Mouse (Mus musculus): ENCODE measurements around the gene Cdh1. TPM values are rescaled to one million over a fixed set of nuclear protein-coding genes. Genes with fewer than 3 reads are reported as not detected.
A peak's percentile ranks its signal among the peaks of the same experiment; 100 is the strongest.

The Cdh1 gene
- total RNA-seq, 2 experiments from 2014 or later, result 1.4 to 1.9 TPM

DNA sequence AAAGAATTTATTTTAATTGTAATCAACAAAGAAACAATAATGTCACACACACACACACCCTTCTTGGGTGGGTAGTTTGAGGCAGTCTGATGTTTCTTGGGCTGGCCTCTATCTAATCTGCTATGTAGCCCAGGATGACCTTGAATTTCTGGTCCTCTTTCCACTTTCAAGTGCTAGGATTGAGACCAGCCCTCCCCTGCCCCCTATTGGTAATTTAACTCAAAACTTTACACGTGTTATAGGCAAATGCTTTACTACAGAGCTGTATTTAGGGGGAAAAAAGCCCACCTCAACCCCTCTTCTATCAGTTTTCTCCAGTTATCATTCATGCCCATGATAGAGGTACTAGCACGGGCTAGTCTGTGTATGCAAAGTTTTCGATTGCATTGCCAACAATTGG, 41.8 kb downstream of the Cdh1 start:
- intact Hi-C loops (cut with DNase I), result loop anchor here (5.0 kb wide), 1 partner anchor 83 kb away; no protein-coding TSS in a partner anchor

DNA sequence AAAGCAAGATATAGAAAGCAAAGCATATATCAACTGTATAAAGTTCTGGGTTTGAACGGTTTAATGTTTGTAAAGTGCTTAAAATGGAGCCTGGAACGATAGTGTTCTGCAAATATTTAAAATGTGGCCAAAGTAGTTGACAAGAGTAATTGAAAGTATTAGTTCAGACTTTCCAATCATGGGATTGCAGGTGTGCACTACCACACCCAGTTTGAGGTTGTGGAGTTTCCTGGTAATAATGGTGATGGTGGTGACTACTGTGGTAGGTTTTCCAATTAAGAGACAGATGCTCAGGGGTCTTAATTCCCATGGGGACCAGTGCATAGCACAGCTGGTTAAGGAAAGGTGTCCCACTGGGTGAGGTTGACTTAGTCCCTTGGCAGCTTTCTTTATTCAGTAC, 43.0 kb downstream of the Cdh1 start:
- intact Hi-C loops (cut with DNase I), result loop anchor here (2.0 to 5.0 kb wide), 2 partner anchors 84 to 213 kb away; no protein-coding TSS in a partner anchor
- DNase-seq (ENCODE audit: low spot score in 2 of 2), result no peak

More for the DNA sequence above, 41.8 kb downstream of the Cdh1 start:
- no peak for DNase-seq (ENCODE audit: low spot score in 2 of 2)

DNA sequence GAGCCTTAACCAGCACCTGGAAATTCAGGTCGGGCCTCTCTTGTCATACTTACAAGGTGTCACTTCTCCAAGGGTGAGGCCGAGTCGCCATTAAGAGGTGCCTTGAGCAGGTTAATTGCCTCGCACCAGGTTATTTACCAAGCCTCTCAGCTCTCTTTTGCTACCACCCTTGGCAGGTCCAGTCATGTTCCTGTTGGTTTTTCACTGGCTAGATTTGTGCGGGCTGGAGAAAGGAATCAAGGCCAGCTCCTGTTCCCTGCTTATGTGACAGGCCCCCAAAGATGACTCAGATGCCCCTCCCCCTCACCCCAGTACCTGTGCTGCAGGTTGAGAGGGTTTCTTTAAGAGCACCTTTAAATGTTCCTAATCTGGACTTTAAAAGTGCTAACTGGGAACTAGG, 43.6 kb downstream of the Cdh1 start:
- intact Hi-C loops (cut with DNase I), result loop anchor here (2.0 to 5.0 kb wide), 2 partner anchors 84 to 214 kb away; no protein-coding TSS in a partner anchor
- no peak for DNase-seq (ENCODE audit: low spot score in 2 of 2)

DNA sequence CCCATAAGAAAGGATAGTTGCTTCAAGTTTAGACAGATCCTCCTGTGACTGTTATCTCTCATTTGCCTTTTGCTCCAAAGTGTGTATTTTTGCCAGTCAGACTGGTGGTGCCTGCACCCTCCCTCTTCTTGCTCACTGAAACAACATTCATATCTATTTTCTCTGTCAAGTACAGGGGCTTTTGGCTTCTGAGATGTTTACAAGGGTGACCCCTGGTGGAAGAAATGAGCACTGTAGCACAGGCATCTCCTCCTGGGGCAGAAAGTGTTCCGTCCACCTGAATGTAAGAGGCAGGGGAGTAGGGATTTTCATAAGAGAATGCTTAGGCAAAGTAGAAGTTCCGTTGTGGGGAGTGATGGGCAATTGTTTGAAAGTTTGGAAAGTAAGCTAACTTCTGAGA, 44.2 kb downstream of the Cdh1 start:
- intact Hi-C loops (cut with DNase I), result loop anchor here (2.0 to 5.0 kb wide), 2 partner anchors 85 to 215 kb away; no protein-coding TSS in a partner anchor
- DNase-seq (ENCODE audit: low spot score in 2 of 2), result peak; percentile 48 to 74

DNA sequence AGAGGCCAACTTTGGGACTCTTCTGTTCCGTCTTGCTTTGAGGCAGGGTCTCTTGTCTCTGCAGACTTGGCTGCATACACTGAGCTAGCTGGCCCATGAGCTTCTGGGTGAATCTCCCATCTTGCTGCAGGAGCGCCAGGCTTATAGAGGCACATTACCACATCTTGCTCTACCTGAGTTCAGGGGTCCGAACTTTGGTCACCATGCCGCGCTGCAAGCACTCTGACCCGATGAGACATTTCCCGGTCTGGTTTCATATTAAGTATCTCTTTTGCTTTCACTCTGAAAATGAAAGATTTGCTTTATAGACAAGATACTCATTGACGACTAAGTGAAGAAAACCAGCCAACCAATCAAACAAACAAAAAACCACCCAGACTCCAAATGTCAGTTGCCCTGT, 45.3 kb downstream of the Cdh1 start:
- DNase-seq (ENCODE audit: low spot score in 2 of 2), result no peak
- intact Hi-C loops (cut with DNase I), result loop anchor here (5.0 kb wide), 1 partner anchor 86 kb away; no protein-coding TSS in a partner anchor

DNA sequence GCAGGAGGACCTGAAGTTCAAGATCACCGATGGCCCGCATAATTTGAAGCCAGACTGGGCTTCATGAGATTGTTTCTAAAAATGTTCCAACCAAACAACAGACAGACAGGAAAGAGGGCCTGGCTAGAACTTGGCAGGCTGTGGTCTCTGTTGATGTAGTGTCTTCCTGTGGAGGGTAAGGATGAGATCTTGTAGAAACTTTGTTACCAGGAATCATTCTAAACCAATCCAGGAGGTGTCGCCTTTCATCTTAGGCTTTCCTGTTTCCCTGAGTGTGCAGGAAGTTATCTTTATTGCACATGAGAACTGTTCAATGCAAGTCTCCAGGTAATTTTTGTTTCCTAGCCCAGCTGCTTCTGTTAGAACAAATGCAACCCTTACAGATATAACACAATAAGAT, 48.8 kb downstream of the Cdh1 start:
- intact Hi-C loops (cut with DNase I), result no loop called here
- DNase-seq (ENCODE audit: low spot score in 2 of 2), result no peak

DNA sequence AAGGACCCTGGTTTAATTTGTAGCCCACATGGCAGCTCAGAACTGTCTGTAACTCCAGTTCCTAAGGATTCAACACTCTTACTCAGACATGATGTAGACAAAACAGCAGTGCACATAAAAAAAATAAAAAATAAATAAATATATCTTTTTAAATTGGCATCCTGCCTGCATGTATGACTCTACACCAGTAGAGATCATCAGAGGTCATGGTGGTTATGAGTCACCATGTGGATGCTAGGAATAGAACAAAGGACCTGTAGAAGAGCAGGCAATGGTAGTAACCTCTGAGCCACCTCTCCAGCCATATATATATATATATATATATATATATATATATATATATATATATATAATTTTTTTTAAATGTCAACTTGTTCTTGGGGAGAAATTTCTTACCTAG, 52.9 kb downstream of the Cdh1 start:
- DNase-seq (ENCODE audit: low spot score in 2 of 2), result no peak
- intact Hi-C loops (cut with DNase I), result no loop called here

- intact Hi-C loops (cut with DNase I), result no loop called here
- DNase-seq (ENCODE audit: low spot score in 2 of 2), result no peak
These were observed 69.6 kb downstream of the Cdh1 start for GRCm38 (mm10) chr8:106672786-106673185.

DNA sequence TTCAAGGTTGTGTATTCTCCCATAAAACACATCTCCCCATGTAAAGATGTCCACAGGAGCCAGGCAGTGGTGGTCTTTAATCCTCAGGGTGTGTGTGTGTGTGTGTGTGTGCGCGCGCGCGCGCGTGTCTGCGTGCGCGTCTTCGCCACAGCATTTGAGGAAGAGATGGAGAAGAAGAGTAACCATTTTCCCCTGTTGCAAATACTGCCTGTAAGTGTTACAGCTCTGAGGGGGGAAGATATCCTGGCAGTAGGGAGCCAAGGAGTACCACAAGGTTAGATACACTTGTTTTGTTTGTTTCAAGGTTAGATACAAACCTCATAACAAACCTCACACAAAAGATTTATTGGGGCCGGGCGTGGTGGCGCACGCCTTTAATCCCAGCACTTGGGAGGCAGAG, 71.2 kb downstream of the Cdh1 start:
- intact Hi-C loops (cut with DNase I), result no loop called here
- DNase-seq (ENCODE audit: low spot score in 2 of 2), result no peak

GRCm38 (mm10) chr8:106674894-106675293, 71.7 kb downstream of the Cdh1 start:
- DNase-seq (ENCODE audit: low spot score in 2 of 2), result no peak
- intact Hi-C loops (cut with DNase I), result no loop called here

DNA sequence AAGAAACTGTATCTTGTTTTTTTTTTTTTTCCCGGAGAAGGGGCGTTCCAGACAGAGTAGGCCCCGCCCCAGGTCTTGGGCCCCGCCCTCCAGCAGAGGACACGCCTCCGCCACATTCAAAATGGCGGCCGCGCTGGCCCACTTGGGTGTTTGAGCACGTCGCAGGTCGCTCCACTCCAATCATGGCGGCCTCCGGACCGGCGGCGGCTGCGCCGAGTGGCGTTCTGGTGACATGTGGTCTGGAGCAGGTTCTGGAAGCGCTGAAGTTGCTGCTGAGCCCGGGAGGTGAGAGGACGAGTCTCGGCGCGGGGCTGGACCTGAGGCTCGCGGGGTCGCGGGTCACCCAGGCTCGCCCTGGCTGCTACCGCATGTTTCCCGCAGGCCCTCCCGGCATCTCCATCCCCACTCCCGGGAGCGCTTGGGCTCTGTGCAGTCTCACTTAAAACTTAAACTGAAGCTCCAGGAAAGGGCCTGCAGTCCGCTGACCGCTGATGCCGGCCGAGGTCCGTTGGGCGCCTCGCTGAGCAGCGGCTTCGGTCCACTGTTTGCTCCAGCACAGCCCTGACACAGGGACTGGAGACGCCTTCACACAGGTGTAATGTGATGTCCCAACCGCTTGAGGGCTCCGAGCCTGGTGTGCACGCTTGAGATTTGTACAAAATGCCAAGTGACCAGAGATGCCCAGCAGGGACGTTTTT, 80.0 kb downstream of the Cdh1 start, which contains the start of gene Tango6:
Gene Tango6 (plus strand): TSS at position 98 of the 698 bp plus-strand sequence.
- DNase-seq (ENCODE audit: low spot score in 2 of 2), result peak; percentile 89 to 90
- intact Hi-C loops (cut with DNase I), result loop anchor here (10.0 kb wide), 1 partner anchor 352 kb away; the partner anchor contains the start of gene Vps4a

GRCm38 (mm10) chr8:106684387-106684786, 81.2 kb downstream of the Cdh1 start:
- intact Hi-C loops (cut with DNase I), result loop anchor here (10.0 kb wide), 1 partner anchor 350 kb away; the partner anchor contains the start of gene Vps4a
- no peak for DNase-seq (ENCODE audit: low spot score in 2 of 2)

GRCm38 (mm10) chr8:106687479-106687878, 84.3 kb downstream of the Cdh1 start:
- DNase-seq (ENCODE audit: low spot score in 2 of 2), result no peak
- intact Hi-C loops (cut with DNase I), result loop anchor here (2.0 to 10.0 kb wide), 2 partner anchors 315 to 347 kb away; partner anchors contain the start of gene Vps4a

- no peak for DNase-seq (ENCODE audit: low spot score in 2 of 2)
- intact Hi-C loops (cut with DNase I), result loop anchor here (5.0 kb wide), 1 partner anchor 190 kb away; no protein-coding TSS in a partner anchor
These were observed 94.6 kb downstream of the Cdh1 start for GRCm38 (mm10) chr8:106697748-106698248.

DNA sequence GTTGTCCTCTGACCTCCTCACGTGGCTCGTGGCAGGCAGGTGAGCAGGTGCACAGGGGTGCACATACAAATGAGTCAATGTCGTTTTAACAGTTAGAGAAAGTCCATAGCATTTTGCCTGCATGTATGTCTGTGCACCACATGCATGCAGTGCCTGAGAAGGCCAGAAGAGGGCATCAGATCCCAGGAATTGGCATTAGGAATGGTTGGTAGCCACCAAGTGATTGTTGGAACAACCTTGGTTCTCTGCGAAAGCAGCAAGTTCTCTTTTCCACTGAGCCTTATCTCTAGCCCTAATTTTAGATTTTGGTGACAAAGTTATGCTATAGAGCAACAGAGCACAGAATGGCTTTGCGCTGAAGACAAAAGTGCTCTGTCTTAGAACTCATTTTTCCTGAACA, 96.4 kb downstream of the Cdh1 start:
- peak; percentile 47 to 59 for DNase-seq (ENCODE audit: low spot score in 2 of 2)
- intact Hi-C loops (cut with DNase I), result loop anchor here (5.0 kb wide), 1 partner anchor 188 kb away; no protein-coding TSS in a partner anchor

DNA sequence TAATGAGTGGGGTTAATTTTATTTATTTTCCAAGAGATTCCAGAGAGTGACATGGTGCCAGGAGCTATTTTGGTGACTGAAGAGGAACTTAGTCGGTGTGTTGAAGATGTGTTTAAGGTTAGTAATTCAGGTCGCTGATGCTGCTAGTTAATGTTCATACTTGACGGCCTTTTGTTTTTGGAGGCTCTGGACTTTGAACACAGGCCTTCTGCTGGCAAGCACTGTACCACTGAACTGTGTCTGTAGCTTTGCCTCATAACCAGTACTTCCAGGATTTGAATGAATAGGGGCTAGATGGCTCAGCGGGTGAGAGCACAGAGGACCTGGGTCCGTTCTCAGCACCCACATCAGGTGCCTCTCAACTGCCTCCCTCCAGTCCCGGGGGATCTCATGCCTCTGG, 97.0 kb downstream of the Cdh1 start:
- intact Hi-C loops (cut with DNase I), result loop anchor here (10.0 kb wide), 1 partner anchor 325 kb away; no protein-coding TSS in a partner anchor

GRCm38 (mm10) chr8:106701360-106701759, 98.2 kb downstream of the Cdh1 start:
- DNase-seq (ENCODE audit: low spot score in 2 of 2), result no peak
- intact Hi-C loops (cut with DNase I), result loop anchor here (10.0 kb wide), 1 partner anchor 323 kb away; no protein-coding TSS in a partner anchor

More for the DNA sequence above, 97.0 kb downstream of the Cdh1 start:
- DNase-seq (ENCODE audit: low spot score in 2 of 2), result no peak

GRCm38 (mm10) chr8:106704199-106704900, 101.2 kb downstream of the Cdh1 start:
- intact Hi-C loops (cut with DNase I), result loop anchor here (10.0 kb wide), 1 partner anchor 320 kb away; no protein-coding TSS in a partner anchor
- no peak for DNase-seq (ENCODE audit: low spot score in 2 of 2)

GRCm38 (mm10) chr8:106704901-106705321, 101.8 kb downstream of the Cdh1 start:
- DNase-seq (ENCODE audit: low spot score in 2 of 2), result no peak
- intact Hi-C loops (cut with DNase I), result loop anchor here (10.0 kb wide), 1 partner anchor 320 kb away; no protein-coding TSS in a partner anchor

DNA sequence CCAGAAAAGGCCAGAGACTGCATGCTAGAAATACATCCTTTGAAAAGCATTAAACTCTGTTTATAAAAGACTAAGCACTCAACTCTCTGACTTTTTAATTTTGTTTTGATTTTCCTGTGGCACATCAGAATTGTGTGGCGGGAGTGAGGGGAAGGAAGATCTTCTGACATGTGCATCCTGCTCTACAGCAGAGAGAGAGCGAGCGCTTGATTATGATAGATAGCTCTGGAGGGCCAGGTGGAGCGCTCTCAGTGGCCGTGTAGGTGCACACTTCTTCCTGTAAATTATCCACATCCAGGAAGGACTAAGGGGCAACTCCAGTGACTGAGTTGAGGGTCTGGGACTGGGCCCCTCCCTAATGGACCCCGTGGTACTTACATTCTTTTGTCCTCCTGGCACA, 103.0 kb downstream of the Cdh1 start:
- intact Hi-C loops (cut with DNase I), result loop anchor here (10.0 kb wide), 1 partner anchor 319 kb away; no protein-coding TSS in a partner anchor

More for the DNA sequence above, 103.0 kb downstream of the Cdh1 start:
- DNase-seq (ENCODE audit: low spot score in 2 of 2), result no peak
